Mouse (Mus musculus) cortical plate, adult 2 months (tissue): ENCODE data around the gene Slc24a2. TPM values are rescaled to one million over a fixed set of nuclear protein-coding genes. Genes with fewer than 3 reads are reported as not detected.

Experiments used
- H3K27ac ChIP-seq: fragments of 200-500 bp; 2 replicates; pipeline ENCODE4 v1.5.1; 2012; ENCODE audit warnings: low read length, control low read depth, inconsistent platforms; ENCODE audit not compliant: insufficient read depth
- H3K4me1 ChIP-seq: fragments of 200-500 bp; 2 replicates; pipeline ENCODE4 v1.6.1; 2011; ENCODE audit warnings: low read length; ENCODE audit not compliant: control insufficient read depth, insufficient read depth
- H3K4me3 ChIP-seq: fragments of 200-500 bp; 2 replicates; pipeline ENCODE4 v1.5.1; 2011; ENCODE audit warnings: mild to moderate bottlenecking, low read length, control low read depth; ENCODE audit not compliant: insufficient read depth
- CTCF ChIP-seq: fragments of 200-500 bp; IDR thresholded peaks from 2 replicates; pipeline ENCODE4 v1.5.1; 2011; ENCODE audit warnings: mild to moderate bottlenecking, control low read depth, low read length; ENCODE audit not compliant: insufficient read depth; ENCODE audit errors: extremely low read depth
- POLR2A ChIP-seq: fragments of 200-500 bp; IDR thresholded peaks from 2 replicates; pipeline ENCODE4 v1.6.1; 2011; ENCODE audit warnings: mild to moderate bottlenecking, low read length, control low read depth; ENCODE audit not compliant: insufficient read depth; ENCODE audit errors: extremely low read depth
- polyA plus RNA-seq: library from polyadenylated mRNA; depleted of rRNA; stranded (reverse); fragments of >200 nt; gene quantifications from 2 replicates; pipeline ENCODE4 v1.2.3, GENCODE M21; 2012

The Slc24a2 gene
- polyA plus RNA-seq, 1 experiment, result 116 TPM

GRCm38 (mm10) chr4:87140901-87141300, 89.4 kb downstream of the Slc24a2 start:
- H3K4me3 ChIP-seq, result no peak overlapping the region
- TF ChIP-seq CTCF, result no peak
- no peak for TF ChIP-seq POLR2A
- peaks cover 6% of the 10 kb centered on the region for H3K4me1 ChIP-seq
- peak overlapping the region; percentile 25; the same call in 1 of the 2 replicates for H3K27ac ChIP-seq

- peaks cover 7% of the 10 kb centered on the region for H3K4me1 ChIP-seq
- H3K27ac ChIP-seq, result peak overlapping the region; percentile 84
- H3K4me3 ChIP-seq, result no peak overlapping the region
- TF ChIP-seq POLR2A (no peak), CTCF (no peak)
These were observed 97.8 kb downstream of the Slc24a2 start for GRCm38 (mm10) chr4:87132525-87132924.

GRCm38 (mm10) chr4:87126756-87127155, 103.5 kb downstream of the Slc24a2 start:
- Histone ChIP-seq H3K27ac (no peak overlapping the region), H3K4me1 (peaks cover 4% of the 10 kb centered on the region), H3K4me3 (no peak overlapping the region)
- no peak for TF ChIP-seq POLR2A
- no peak for TF ChIP-seq CTCF

- Histone ChIP-seq H3K27ac (no peak overlapping the region), H3K4me1 (no peaks in the 10 kb centered on the region; the same call in 1 of the 2 replicates), H3K4me3 (no peak overlapping the region)
- TF ChIP-seq CTCF (no peak), POLR2A (no peak)
These were observed 110.5 kb downstream of the Slc24a2 start for GRCm38 (mm10) chr4:87119758-87120157.

- no peak overlapping the region for H3K27ac ChIP-seq
- no peak overlapping the region for H3K4me3 ChIP-seq
- TF ChIP-seq CTCF, result no peak
- TF ChIP-seq POLR2A, result no peak
- no peaks in the 10 kb centered on the region; the same call in 1 of the 2 replicates for H3K4me1 ChIP-seq
These were observed 114.6 kb downstream of the Slc24a2 start for GRCm38 (mm10) chr4:87115726-87116125.

- peak overlapping the region; percentile 59 for H3K27ac ChIP-seq
- peaks cover 3% of the 10 kb centered on the region; the same call in 1 of the 2 replicates for H3K4me1 ChIP-seq
- TF ChIP-seq CTCF (no peak), POLR2A (no peak)
- no peak overlapping the region for H3K4me3 ChIP-seq
These were observed 120.8 kb downstream of the Slc24a2 start for GRCm38 (mm10) chr4:87109331-87110059.

GRCm38 (mm10) chr4:87100936-87101335, 129.3 kb downstream of the Slc24a2 start:
- TF ChIP-seq CTCF, result no peak
- no peak for TF ChIP-seq POLR2A
- no peak overlapping the region for H3K27ac ChIP-seq
- no peak overlapping the region for H3K4me3 ChIP-seq
- H3K4me1 ChIP-seq, result peaks cover 6% of the 10 kb centered on the region

- peaks cover 8% of the 10 kb centered on the region for H3K4me1 ChIP-seq
- TF ChIP-seq POLR2A (no peak), CTCF (no peak)
- H3K4me3 ChIP-seq, result no peak overlapping the region
- H3K27ac ChIP-seq, result peak overlapping the region; percentile 22; the same call in 1 of the 2 replicates
These were observed 134.1 kb downstream of the Slc24a2 start for GRCm38 (mm10) chr4:87096186-87096585.

- Histone ChIP-seq H3K27ac (no peak overlapping the region; the same call in 1 of the 2 replicates), H3K4me1 (peaks cover 12% of the 10 kb centered on the region), H3K4me3 (no peak overlapping the region)
- no peak for TF ChIP-seq POLR2A
These were observed 136.7 kb downstream of the Slc24a2 start for GRCm38 (mm10) chr4:87093612-87094011.

GRCm38 (mm10) chr4:87090841-87091240, 139.4 kb downstream of the Slc24a2 start:
- Histone ChIP-seq H3K4me3 (no peak overlapping the region), H3K4me1 (peaks cover 9% of the 10 kb centered on the region), H3K27ac (no peak overlapping the region)
- TF ChIP-seq CTCF (no peak), POLR2A (no peak)
